Mouse (Mus musculus) thymus, adult 2 months (tissue): ENCODE data around the gene Gm17535. TPM values are rescaled to one million over a fixed set of nuclear protein-coding genes. Genes with fewer than 3 reads are reported as not detected.
"Not testable (repeated sequence)": the region's sequence is repeated elsewhere in the genome, so short reads cannot be mapped to it uniquely, and the experiment has no call there.

Experiments used
- DNase-seq: peaks from one replicate; pipeline ENCODE4 v3.0.0; 2021
- H3K27ac ChIP-seq: fragments of 200-500 bp; 2 replicates; pipeline ENCODE4 v1.5.1; 2012; ENCODE audit warnings: low read length, control low read depth; ENCODE audit not compliant: control insufficient read depth, insufficient read depth
- H3K27me3 ChIP-seq: fragments of 200-500 bp; 2 replicates; pipeline ENCODE4 v1.6.1; 2012; ENCODE audit warnings: mild to moderate bottlenecking, low read length, moderate library complexity, mixed read lengths; ENCODE audit not compliant: control insufficient read depth, insufficient read depth
- H3K36me3 ChIP-seq: fragments of 200-500 bp; 2 replicates; pipeline ENCODE4 v1.6.1; 2012; ENCODE audit warnings: mild to moderate bottlenecking, low read length, moderate library complexity; ENCODE audit not compliant: control insufficient read depth, insufficient read depth
- H3K4me1 ChIP-seq: fragments of 200-500 bp; replicated peaks from 2 replicates; pipeline ENCODE4 v1.6.1; 2012; ENCODE audit warnings: low read length; ENCODE audit not compliant: control insufficient read depth, insufficient read depth
- H3K4me3 ChIP-seq: fragments of 200-500 bp; 2 replicates; pipeline ENCODE4 v1.5.1; 2012; ENCODE audit warnings: mild to moderate bottlenecking, low read length, control low read depth, moderate library complexity; ENCODE audit not compliant: control insufficient read depth, insufficient read depth
- WGBS: fragments of 180-500 bp; shearing (Covaris S2); methylation state at CpG from one replicate; pipeline ENCODE4 v1.1.7; 2018; 5-methylcytosine and 5-hydroxymethylcytosine counted together
- polyA plus RNA-seq: library from polyadenylated mRNA; depleted of rRNA; stranded (reverse); fragments of >200 nt; gene quantifications from 2 replicates; pipeline ENCODE4 v1.2.3, GENCODE M21; 2012

Gene Gm17535
- polyA plus RNA-seq, 1 experiment = not detected

DNA sequence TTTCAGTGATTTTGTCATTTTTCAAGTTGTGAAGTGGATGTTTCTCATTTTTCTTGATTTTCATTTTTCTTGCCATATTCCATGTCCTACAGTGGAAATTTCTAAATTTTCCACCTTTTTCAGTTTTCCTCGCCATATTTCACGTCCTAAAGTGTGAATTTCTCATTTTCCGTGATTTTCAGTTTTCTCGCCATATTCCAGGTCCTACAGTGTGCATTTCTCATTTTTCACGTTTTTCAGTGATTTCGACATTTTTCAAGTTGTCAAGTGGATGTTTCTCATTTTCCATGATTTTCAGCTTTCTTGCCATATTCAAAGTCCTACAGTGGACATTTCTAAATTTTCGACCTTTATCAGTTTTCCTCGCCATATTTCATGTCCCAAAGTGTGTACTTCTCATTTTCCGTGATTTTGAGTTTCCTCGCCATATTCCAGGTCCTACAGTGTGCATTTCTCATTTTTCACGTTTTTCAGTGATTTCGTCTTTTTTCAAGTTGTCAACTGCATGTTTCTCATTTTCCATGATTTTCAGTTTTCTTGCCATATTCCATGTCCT is 9.4 kb upstream of the Gm17535 start, which contains the start of gene Gm10717:
Gm10717 (plus strand) TSS at position 506 of the 556 bp plus-strand sequence.
- not testable (repeated sequence) for H3K4me3 ChIP-seq, H3K36me3 ChIP-seq, H3K27ac ChIP-seq, H3K27me3 ChIP-seq, H3K4me1 ChIP-seq
- DNase-seq = peak; percentile 24
- WGBS = 73% methylated on average over 12 of the region's 12 CpGs

DNA sequence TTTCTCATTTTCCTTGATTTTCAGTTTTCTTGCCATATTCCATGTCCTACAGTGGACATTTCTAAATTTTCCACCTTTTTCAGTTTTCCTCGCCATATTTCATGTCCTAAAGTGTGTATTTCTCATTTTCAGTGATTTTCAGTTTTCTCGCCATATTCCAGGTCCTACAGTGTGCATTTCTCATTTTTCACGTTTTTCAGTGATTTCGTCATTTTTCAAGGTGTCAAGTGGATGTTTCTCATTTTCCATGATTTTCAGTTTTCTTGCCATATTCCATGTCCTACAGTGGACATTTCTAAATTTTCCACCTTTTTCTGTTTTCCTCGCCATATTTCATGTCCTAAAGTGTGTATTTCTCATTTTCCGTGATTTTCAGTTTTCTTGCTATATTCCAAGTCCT is 8.7 kb upstream of the Gm17535 start:
- DNase-seq = peak; percentile 70
- not testable (repeated sequence) for H3K27ac ChIP-seq

DNA sequence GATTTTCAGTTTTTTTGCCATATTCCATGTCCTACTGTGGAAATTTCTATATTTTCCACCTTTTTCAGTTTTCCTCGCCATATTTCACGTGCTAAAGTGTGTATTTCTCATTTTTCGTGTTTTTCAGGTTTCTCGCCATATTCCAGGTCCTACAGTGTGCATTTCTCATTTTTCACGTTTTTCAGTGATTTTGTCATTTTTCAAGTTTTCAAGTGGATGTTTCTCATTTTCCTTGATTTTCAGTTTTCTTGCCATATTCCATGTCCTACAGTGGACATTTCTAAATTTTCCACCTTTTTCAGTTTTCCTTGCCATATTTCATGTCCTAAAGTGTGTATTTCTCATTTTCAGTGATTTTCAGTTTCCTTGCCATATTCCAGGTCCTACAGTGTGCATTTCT is 8.3 kb upstream of the Gm17535 start:
- H3K27me3 ChIP-seq, DNase-seq, H3K4me3 ChIP-seq, H3K4me1 ChIP-seq, H3K27ac ChIP-seq, H3K36me3 ChIP-seq: not testable (repeated sequence)
- WGBS = 77% methylated on average over 5 of the region's 5 CpGs

More for the DNA sequence above, 8.7 kb upstream of the Gm17535 start:
- 77% methylated on average over 5 of the region's 6 CpGs for WGBS
- H3K36me3 ChIP-seq, H3K27me3 ChIP-seq, H3K4me1 ChIP-seq, H3K4me3 ChIP-seq: not testable (repeated sequence)

DNA sequence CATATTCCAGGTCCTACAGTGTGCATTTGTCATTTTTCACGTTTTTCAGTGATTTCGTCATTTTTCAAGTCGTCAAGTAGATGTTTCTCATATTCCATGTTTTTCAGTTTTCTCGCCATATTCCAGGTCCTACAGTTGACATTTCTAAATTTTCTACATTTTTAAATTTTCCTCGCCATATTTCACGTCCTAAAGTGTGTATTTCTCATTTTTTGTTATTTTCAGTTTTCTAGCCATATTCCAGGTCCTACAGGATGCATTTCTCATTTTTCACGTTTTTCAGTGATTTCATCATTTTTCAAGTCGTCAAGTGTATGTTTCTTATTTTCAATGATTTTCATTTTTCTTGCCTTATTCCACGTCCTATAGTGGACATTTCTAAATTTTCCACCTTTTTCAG is 7.7 kb upstream of the Gm17535 start:
- not testable (repeated sequence) for H3K36me3 ChIP-seq, DNase-seq, H3K27me3 ChIP-seq, H3K4me1 ChIP-seq, H3K27ac ChIP-seq, H3K4me3 ChIP-seq
- 69% methylated on average over 9 of the region's 9 CpGs for WGBS

DNA sequence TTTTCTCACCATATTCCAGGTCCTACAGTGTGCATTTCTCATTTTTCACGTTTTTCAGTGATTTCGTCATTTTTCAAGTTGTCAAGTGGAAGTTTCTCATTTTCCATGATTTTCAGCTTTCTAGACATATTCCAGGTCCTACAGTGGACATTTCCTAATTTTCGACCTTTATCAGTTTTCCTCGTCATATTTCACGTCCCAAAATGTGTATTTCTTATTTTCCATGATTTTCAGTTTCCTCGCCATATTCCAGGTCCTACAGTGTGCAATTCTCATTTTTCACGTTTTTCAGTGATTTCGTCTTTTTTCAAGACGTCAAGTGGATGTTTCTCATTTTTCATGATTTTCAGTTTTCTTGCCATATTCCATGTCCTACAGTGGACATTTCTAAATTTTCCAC is 7.2 kb upstream of the Gm17535 start:
- not testable (repeated sequence) for DNase-seq, H3K27ac ChIP-seq, H3K4me3 ChIP-seq, H3K36me3 ChIP-seq, H3K4me1 ChIP-seq, H3K27me3 ChIP-seq
- 71% methylated on average over 9 of the region's 9 CpGs for WGBS

DNA sequence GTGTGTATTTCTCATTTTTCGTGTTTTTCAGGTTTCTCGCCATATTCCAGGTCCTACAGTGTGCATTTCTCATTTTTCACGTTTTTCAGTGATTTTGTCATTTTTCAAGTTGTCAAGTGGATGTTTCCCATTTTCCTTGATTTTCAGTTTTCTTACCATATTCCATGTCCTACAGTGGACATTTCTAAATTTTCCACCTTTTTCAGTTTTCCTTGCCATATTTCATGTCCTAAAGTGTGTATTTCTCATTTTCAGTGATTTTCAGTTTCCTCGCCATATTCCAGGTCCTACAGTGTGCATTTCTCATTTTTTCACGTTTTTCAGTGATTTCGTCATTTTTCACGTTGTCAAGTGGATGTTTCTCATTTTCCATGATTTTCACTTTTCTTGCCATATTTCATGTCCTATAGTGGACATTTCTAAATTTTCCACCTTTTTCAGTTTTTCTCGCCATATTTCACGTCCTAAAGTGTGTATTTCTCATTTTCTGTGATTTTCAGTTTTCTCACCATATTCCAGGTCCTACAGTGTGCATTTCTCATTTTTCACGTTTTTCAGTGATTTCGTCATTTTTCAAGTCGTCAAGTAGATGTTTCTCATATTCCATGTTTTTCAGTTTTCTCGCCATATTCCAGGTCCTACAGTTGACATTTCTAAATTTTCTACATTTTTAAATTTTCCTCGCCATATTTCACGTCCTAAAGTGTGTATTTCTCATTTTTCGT is 5.0 kb upstream of the Gm17535 start:
- DNase-seq = peak; percentile 22
- H3K27ac ChIP-seq, H3K4me1 ChIP-seq, H3K4me3 ChIP-seq, H3K36me3 ChIP-seq, H3K27me3 ChIP-seq: not testable (repeated sequence)
- 68% methylated on average over 13 of the region's 16 CpGs for WGBS

DNA sequence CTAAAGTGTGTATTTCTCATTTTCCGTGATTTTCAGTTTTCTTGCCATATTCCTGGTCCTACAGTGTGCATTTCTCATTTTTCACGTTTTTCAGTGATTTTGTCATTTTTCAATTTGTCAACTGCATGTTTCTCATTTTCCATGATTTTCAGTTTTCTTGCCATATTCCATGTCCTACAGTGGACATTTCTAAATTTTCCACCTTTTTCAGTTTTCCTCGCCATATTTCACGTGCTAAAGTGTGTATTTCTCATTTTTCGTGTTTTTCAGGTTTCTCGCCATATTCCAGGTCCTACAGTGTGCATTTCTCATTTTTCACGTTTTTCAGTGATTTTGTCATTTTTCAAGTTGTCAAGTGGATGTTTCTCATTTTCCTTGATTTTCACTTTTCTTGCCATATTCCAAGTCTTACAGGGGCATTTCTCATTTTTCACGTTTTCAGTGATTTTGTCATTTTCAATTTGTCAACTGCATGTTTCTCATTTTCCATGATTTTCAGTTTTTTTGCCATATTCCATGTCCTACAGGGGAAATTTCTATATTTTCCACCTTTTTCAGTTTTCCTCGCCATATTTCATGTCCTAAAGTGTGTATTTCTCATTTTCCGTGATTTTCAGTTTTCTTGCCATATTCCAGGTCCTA is 3.6 kb upstream of the Gm17535 start:
- H3K4me1 ChIP-seq, DNase-seq: not testable (repeated sequence)
- WGBS = 71% methylated on average over 2 of the region's 10 CpGs

DNA sequence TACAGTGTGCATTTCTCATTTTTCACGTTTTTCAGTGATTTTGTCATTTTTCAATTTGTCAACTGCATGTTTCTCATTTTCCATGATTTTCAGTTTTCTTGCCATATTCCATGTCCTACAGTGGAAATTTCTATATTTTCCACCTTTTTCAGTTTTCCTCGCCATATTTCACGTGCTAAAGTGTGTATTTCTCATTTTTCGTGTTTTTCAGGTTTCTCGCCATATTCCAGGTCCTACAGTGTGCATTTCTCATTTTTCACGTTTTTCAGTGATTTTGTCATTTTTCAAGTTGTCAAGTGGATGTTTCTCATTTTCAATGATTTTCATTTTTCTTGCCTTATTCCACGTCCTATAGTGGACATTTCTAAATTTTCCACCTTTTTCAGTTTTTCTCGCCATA is 2.2 kb downstream of the Gm17535 start, which contains the start of gene Gm10715:
Gm10715 (plus strand) TSS at position 301 of the 400 bp plus-strand sequence.
- H3K36me3 ChIP-seq, DNase-seq, H3K4me1 ChIP-seq, H3K27ac ChIP-seq, H3K27me3 ChIP-seq, H3K4me3 ChIP-seq: not testable (repeated sequence)
- 83% methylated on average over 8 of the region's 8 CpGs for WGBS

More for the DNA sequence above, 3.6 kb upstream of the Gm17535 start:
- not testable (repeated sequence) for H3K4me3 ChIP-seq, H3K36me3 ChIP-seq, H3K27ac ChIP-seq, H3K27me3 ChIP-seq

DNA sequence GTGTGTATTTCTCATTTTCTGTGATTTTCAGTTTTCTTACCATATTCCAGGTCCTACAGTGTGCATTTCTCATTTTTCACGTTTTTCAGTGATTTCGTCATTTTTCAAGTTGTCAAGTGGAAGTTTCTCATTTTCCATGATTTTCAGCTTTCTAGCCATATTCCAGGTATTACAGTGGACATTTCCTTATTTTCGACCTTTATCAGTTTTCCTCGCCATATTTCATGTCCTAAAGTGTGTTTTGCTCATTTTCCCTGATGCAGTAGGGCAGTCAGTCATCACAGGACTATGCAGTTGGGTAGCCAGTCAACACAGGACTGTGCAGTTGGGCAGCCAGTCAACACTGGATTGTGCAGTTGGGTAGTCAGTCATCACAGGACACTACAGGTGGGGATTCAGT is 3.8 kb downstream of the Gm17535 start:
- not testable (repeated sequence) for H3K27ac ChIP-seq, H3K36me3 ChIP-seq, H3K4me3 ChIP-seq, DNase-seq, H3K27me3 ChIP-seq, H3K4me1 ChIP-seq
- WGBS = 76% methylated on average over 4 of the region's 4 CpGs
